Mouse (Mus musculus): ENCODE data around the gene Tnrc6a. TPM values are rescaled to one million over a fixed set of nuclear protein-coding genes. Genes with fewer than 3 reads are reported as not detected.
A peak's percentile ranks its signal among the peaks of the same experiment; 100 is the strongest.

The Tnrc6a gene
- total RNA-seq, 1 experiment, result 46.6 TPM

GRCm38 (mm10) chr7:123215138-123215537 lies 91.5 kb downstream of the Tnrc6a start:
- peak overlapping the region; percentile 10 to 34; a peak in 2 of 4 replicates for H3K4me3 ChIP-seq (ENCODE audit: insufficient read depth in 1 of 2, low read depth in 1 of 2, low read length in 2 of 2, poor library complexity in 1 of 2, severe bottlenecking in 1 of 2)
- no peak for DNase-seq (ENCODE audit: low read depth, low spot score)
- TF ChIP-seq CHD2 (IDR thresholded peaks at IDR 0.05; ENCODE audit: low read depth, low read length) (no peak), HCFC1 (IDR thresholded peaks at IDR 0.05; ENCODE audit: borderline replicate concordance, insufficient read depth, low read length) (no peak), MAFK (IDR thresholded peaks at IDR 0.05; ENCODE audit: insufficient read depth, low read depth, low read length) (no peak), ZC3H11A (IDR thresholded peaks at IDR 0.05; ENCODE audit: borderline replicate concordance, low read depth, low read length) (no peak), ZNF384 (IDR thresholded peaks at IDR 0.05; ENCODE audit: low read depth, low read length) (no peak)
- H3K27ac ChIP-seq (ENCODE audit: insufficient read depth, low read depth, low read length, poor library complexity, severe bottlenecking), result peak overlapping the region; percentile 57; the same call in 1 of the 2 replicates
- H3K9ac ChIP-seq (ENCODE audit: insufficient read depth, low read depth, low read length, poor library complexity, severe bottlenecking), result no peak overlapping the region; the same call in 1 of the 2 replicates
- peaks cover 14 to 34% of the 10 kb centered on the region in 2 experiments for H3K4me1 ChIP-seq (ENCODE audit: control insufficient read depth in 2 of 2, insufficient read depth in 2 of 2, low read length in 2 of 2, poor library complexity in 1 of 2)
- no peaks in the 10 kb centered on the region for H3K36me3 ChIP-seq (ENCODE audit: control insufficient read depth, insufficient read depth, low read length, poor library complexity, severe bottlenecking)
- no peaks in the 10 kb centered on the region for H3K9me3 ChIP-seq (ENCODE audit: control insufficient read depth, insufficient read depth, low read depth, low read length)
- in situ Hi-C loops (cut with MboI; ENCODE audit: low sequenced_read_pairs in 2 of 2, unreplicated experiment in 2 of 2), result loop anchor here in 1 of 2 experiments (25.0 kb wide), 1 partner anchor 247 kb away; the partner anchor contains the start of gene Aqp8

GRCm38 (mm10) chr7:123217448-123218354 lies 94.0 kb downstream of the Tnrc6a start:
- Histone ChIP-seq H3K4me3 (ENCODE audit: insufficient read depth in 1 of 2, low read depth in 1 of 2, low read length in 2 of 2, poor library complexity in 1 of 2, severe bottlenecking in 1 of 2) (no peak overlapping the region), H3K36me3 (ENCODE audit: control insufficient read depth, insufficient read depth, low read length, poor library complexity, severe bottlenecking) (no peaks in the 10 kb centered on the region)
- in situ Hi-C loops (cut with MboI; ENCODE audit: low sequenced_read_pairs in 2 of 2, unreplicated experiment in 2 of 2), result loop anchor here in 1 of 2 experiments (25.0 kb wide), 1 partner anchor 245 kb away; the partner anchor contains the start of gene Aqp8

GRCm38 (mm10) chr7:123218620-123219019 lies 94.9 kb downstream of the Tnrc6a start:
- Histone ChIP-seq H3K36me3 (ENCODE audit: control insufficient read depth, insufficient read depth, low read length, poor library complexity, severe bottlenecking) (no peaks in the 10 kb centered on the region), H3K9ac (ENCODE audit: insufficient read depth, low read depth, low read length, poor library complexity, severe bottlenecking) (peak overlapping the region; percentile 30; the same call in 1 of the 2 replicates), H3K4me1 (ENCODE audit: control insufficient read depth in 2 of 2, insufficient read depth in 2 of 2, low read length in 2 of 2, poor library complexity in 1 of 2) (peaks cover 12 to 36% of the 10 kb centered on the region in 2 experiments), H3K9me3 (ENCODE audit: control insufficient read depth, insufficient read depth, low read depth, low read length) (no peaks in the 10 kb centered on the region), H3K27ac (ENCODE audit: insufficient read depth, low read depth, low read length, poor library complexity, severe bottlenecking) (peak overlapping the region; percentile 10; the same call in 1 of the 2 replicates), H3K4me3 (ENCODE audit: insufficient read depth in 1 of 2, low read depth in 1 of 2, low read length in 2 of 2, poor library complexity in 1 of 2, severe bottlenecking in 1 of 2) (no peak overlapping the region)
- in situ Hi-C loops (cut with MboI; ENCODE audit: low sequenced_read_pairs in 2 of 2, unreplicated experiment in 2 of 2), result loop anchor here in 1 of 2 experiments (25.0 kb wide), 1 partner anchor 244 kb away; the partner anchor contains the start of gene Aqp8
- DNase-seq (ENCODE audit: low read depth, low spot score), result no peak
- TF ChIP-seq MAFK (IDR thresholded peaks at IDR 0.05; ENCODE audit: insufficient read depth, low read depth, low read length), result no peak
- no peak for TF ChIP-seq ZC3H11A (IDR thresholded peaks at IDR 0.05; ENCODE audit: borderline replicate concordance, low read depth, low read length)
- TF ChIP-seq CHD2 (IDR thresholded peaks at IDR 0.05; ENCODE audit: low read depth, low read length), result no peak
- no peak for TF ChIP-seq HCFC1 (IDR thresholded peaks at IDR 0.05; ENCODE audit: borderline replicate concordance, insufficient read depth, low read length)
- TF ChIP-seq ZNF384 (IDR thresholded peaks at IDR 0.05; ENCODE audit: low read depth, low read length), result no peak

More at GRCm38 (mm10) chr7:123217448-123218354, 94.0 kb downstream of the Tnrc6a start:
- H3K9ac ChIP-seq (ENCODE audit: insufficient read depth, low read depth, low read length, poor library complexity, severe bottlenecking), result no peak overlapping the region
- TF ChIP-seq ZC3H11A (IDR thresholded peaks at IDR 0.05; ENCODE audit: borderline replicate concordance, low read depth, low read length) (no peak), ZNF384 (IDR thresholded peaks at IDR 0.05; ENCODE audit: low read depth, low read length) (no peak), CHD2 (IDR thresholded peaks at IDR 0.05; ENCODE audit: low read depth, low read length) (no peak), HCFC1 (IDR thresholded peaks at IDR 0.05; ENCODE audit: borderline replicate concordance, insufficient read depth, low read length) (no peak), MAFK (IDR thresholded peaks at IDR 0.05; ENCODE audit: insufficient read depth, low read depth, low read length) (no peak)
- DNase-seq (ENCODE audit: low read depth, low spot score), result no peak
- H3K9me3 ChIP-seq (ENCODE audit: control insufficient read depth, insufficient read depth, low read depth, low read length), result no peaks in the 10 kb centered on the region
- H3K4me1 ChIP-seq (ENCODE audit: control insufficient read depth in 2 of 2, insufficient read depth in 2 of 2, low read length in 2 of 2, poor library complexity in 1 of 2), result peaks cover 12 to 36% of the 10 kb centered on the region in 2 experiments
- no peak overlapping the region; the same call in 1 of the 2 replicates for H3K27ac ChIP-seq (ENCODE audit: insufficient read depth, low read depth, low read length, poor library complexity, severe bottlenecking)

- H3K27ac ChIP-seq (ENCODE audit: insufficient read depth, low read depth, low read length, poor library complexity, severe bottlenecking), result peak overlapping the region; percentile 32; the same call in 1 of the 2 replicates
These were observed 96.3 kb downstream of the Tnrc6a start for GRCm38 (mm10) chr7:123219781-123220632.

More at GRCm38 (mm10) chr7:123219781-123220632, 96.3 kb downstream of the Tnrc6a start:
- TF ChIP-seq CHD2 (IDR thresholded peaks at IDR 0.05; ENCODE audit: low read depth, low read length), result no peak
- no peak for TF ChIP-seq ZNF384 (IDR thresholded peaks at IDR 0.05; ENCODE audit: low read depth, low read length)
- no peak for TF ChIP-seq MAFK (IDR thresholded peaks at IDR 0.05; ENCODE audit: insufficient read depth, low read depth, low read length)
- Histone ChIP-seq H3K36me3 (ENCODE audit: control insufficient read depth, insufficient read depth, low read length, poor library complexity, severe bottlenecking) (no peaks in the 10 kb centered on the region), H3K4me3 (ENCODE audit: insufficient read depth in 1 of 2, low read depth in 1 of 2, low read length in 2 of 2, poor library complexity in 1 of 2, severe bottlenecking in 1 of 2) (peak overlapping the region in 1 of 2 experiments; percentile 20; a peak in 1 of 4 replicates), H3K9ac (ENCODE audit: insufficient read depth, low read depth, low read length, poor library complexity, severe bottlenecking) (no peak overlapping the region; the same call in 1 of the 2 replicates), H3K4me1 (ENCODE audit: control insufficient read depth in 2 of 2, insufficient read depth in 2 of 2, low read length in 2 of 2, poor library complexity in 1 of 2) (peaks cover 10 to 29% of the 10 kb centered on the region in 2 experiments), H3K9me3 (ENCODE audit: control insufficient read depth, insufficient read depth, low read depth, low read length) (no peaks in the 10 kb centered on the region)
- no peak for DNase-seq (ENCODE audit: low read depth, low spot score)
- in situ Hi-C loops (cut with MboI; ENCODE audit: low sequenced_read_pairs in 2 of 2, unreplicated experiment in 2 of 2), result loop anchor here in 1 of 2 experiments (25.0 kb wide), 1 partner anchor 242 kb away; the partner anchor contains the start of gene Aqp8

Data from ES-E14 (cell line).